Mouse (Mus musculus) spleen, adult 2 months (tissue): ENCODE results near the gene Mycbpap.

ENCODE experiments used
- CTCF ChIP-seq: fragments of 200-500 bp; IDR thresholded peaks from 2 replicates; pipeline ENCODE4 v1.5.1; 2011; ENCODE audit warnings: mild to moderate bottlenecking, inconsistent platforms; ENCODE audit not compliant: insufficient read depth, insufficient read length, insufficient replicate concordance; ENCODE audit errors: extremely low read depth
- POLR2A ChIP-seq: fragments of 200-500 bp; IDR thresholded peaks from 2 replicates; pipeline ENCODE4 v1.6.1; 2011; ENCODE audit warnings: low read depth, low read length, inconsistent platforms

- no peak for TF ChIP-seq CTCF
- no peak for TF ChIP-seq POLR2A
Measured at GRCm38 (mm10) chr11:94544422-94544821, 22.9 kb upstream of the Mycbpap start.
